Mouse (Mus musculus): ENCODE data around the gene Gtf2h4.

Gtf2h4 gene

GRCm38 (mm10) chr17:35643609-35644236 lies 29.8 kb downstream of the Gtf2h4 start, which contains the start of gene Mucl3:
Gene Mucl3, minus strand, starts transcription at chr17:35643695.
- DNase-seq (ENCODE audit: extremely low read depth, low read depth, low spot score) = no peak

GRCm38 (mm10) chr17:35639352-35639751 lies 34.2 kb downstream of the Gtf2h4 start:
- DNase-seq (ENCODE audit: extremely low read depth, low read depth, low spot score) = no peak

GRCm38 (mm10) chr17:35638475-35639190 lies 34.9 kb downstream of the Gtf2h4 start:
- DNase-seq (ENCODE audit: extremely low read depth, low read depth, low spot score) = no peak

GRCm38 (mm10) chr17:35636363-35636762 lies 37.2 kb downstream of the Gtf2h4 start:
- DNase-seq (ENCODE audit: extremely low read depth, low read depth, low spot score) = no peak

- no peak for DNase-seq (ENCODE audit: extremely low read depth, low read depth, low spot score)
Measured at GRCm38 (mm10) chr17:35635699-35636111, 37.8 kb downstream of the Gtf2h4 start.

- DNase-seq (ENCODE audit: extremely low read depth, low read depth, low spot score) = no peak
Measured at GRCm38 (mm10) chr17:35635202-35635601, 38.3 kb downstream of the Gtf2h4 start.

- no peak for DNase-seq (ENCODE audit: extremely low read depth, low read depth, low spot score)
Measured at GRCm38 (mm10) chr17:35633992-35634391, 39.5 kb downstream of the Gtf2h4 start.

GRCm38 (mm10) chr17:35626537-35626936 lies 47.0 kb downstream of the Gtf2h4 start, which contains the start of gene Gm9573:
Gene Gm9573, minus strand, starts transcription at chr17:35626637.
- DNase-seq (ENCODE audit: extremely low read depth, low read depth, low spot score) = no peak
